Mouse (Mus musculus) granulocyte monocyte progenitor cell, adult 5-6 weeks (primary cell): ENCODE results near the gene Gm33543. TPM values are rescaled to one million over a fixed set of nuclear protein-coding genes. Genes with fewer than 3 reads are reported as not detected.

ENCODE experiments used
- ATAC-seq: replicated peaks from 2 replicates; pipeline ENCODE4 v1.8.0; 2016; ENCODE audit warnings: mild to moderate bottlenecking, moderate TSS enrichment, inconsistent platforms; ENCODE audit not compliant: poor library complexity, severe bottlenecking
- total RNA-seq, 2 experiments: library from RNA; stranded (forward) in 1 of 2; stranded (reverse) in 1 of 2; fragments of 200-712, 200-1000 nt in 1 of 2; fragments of >200 nt in 1 of 2; fragmentation: Nextera tagmentation in 1 of 2; gene quantifications; 2 replicates each; pipeline ENCODE4 v1.2.3; 2014 to 2017

The Gm33543 gene
- total RNA-seq, 2 experiments from 2014 or later = not detected

DNA sequence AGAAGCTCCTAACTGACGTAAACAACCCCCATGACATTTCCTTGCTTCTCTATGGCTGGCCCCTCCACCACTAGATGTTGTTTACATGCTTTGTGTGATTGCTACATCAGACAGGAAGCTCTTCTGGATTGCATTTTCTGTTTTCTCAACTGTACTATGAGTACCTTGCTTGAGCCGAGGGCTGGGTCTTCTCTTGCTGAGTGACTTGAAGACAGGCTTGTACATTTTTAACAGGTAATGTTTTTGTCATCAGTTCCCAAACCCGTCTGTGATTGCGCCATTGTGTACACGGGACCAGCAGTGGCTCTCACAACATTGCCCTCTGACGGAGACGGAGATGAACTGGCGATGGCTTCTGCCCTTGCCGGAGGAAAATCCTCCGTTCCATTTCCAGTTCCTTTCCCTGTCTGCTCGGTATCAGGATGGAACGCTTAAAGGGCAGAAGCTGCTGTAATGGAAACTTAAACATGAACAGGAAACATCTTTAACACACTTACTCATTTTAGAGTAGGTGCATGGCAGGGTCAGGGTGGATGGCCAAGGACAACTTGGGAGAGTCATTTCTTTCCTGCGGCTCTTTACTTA, 62.8 kb downstream of the Gm33543 start:
- peak; percentile 66 for ATAC-seq

DNA sequence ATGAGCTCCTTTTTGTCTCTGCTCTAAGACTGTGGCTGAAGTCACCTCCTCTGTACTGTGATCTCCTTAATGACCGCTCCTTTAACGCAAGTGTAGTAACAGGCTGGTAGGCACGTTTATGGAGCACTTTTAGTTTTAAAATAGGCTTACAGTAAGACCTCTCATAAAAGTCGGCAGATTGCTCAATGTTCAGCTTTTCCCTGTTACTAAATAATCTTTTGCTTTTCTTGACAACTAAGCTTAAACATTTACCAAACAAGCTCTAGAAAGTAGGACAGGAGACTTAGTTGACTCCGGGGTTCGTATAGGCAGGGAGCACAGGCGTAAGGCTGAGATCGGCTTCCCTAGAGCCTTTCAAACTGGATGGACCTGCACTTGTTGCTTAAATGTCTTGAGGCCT, 64.1 kb downstream of the Gm33543 start:
- ATAC-seq = peak; percentile 18; the same call in 1 of the 2 replicates

DNA sequence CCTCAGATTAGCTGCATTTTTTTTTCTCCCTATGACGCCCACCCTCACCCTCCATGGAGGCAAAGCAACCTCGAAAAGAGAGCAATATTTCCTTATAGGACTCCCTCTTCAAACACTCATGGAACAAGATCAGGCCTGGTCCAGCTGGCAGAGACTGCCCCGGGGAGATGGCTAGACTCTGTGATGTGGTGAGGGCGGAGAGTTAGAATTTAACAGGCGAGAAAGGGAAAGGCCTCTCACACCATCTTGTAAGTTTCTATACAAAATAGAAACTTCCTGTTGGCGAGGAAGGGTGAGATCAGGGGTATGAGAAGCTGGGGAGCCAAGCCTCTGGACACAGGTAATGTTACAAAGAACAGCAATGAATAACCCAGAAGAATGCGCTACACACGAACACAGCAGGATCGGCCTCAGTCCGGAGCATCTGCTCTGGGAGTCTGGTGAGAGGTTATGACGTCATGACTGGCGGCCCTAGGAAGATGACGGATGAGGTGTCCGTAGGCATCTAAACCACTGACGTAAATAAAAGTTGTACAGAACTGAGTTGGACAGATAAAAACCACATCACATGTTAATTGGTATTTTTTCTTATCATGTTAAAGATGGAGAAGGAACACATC, 64.9 kb downstream of the Gm33543 start:
- ATAC-seq = no peak

DNA sequence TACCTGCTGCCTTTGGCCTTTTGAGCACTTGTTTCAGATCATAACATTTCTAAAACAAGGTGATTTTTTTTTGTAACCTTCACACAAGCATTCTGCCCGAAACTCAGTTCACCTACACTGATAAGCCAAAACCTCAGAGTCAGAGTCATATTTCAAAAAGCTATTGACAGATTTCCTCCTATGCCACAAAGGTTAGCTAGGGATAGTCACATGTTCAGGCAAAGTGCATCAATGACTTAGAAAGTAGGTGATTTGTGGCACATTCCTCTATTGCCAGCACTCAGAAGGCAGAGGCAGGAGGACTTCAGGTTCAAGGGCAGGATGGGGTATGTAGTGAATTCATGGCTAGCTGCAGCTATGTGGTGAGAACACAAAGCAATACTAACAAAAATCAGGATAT, 65.7 kb downstream of the Gm33543 start:
- ATAC-seq = no peak

DNA sequence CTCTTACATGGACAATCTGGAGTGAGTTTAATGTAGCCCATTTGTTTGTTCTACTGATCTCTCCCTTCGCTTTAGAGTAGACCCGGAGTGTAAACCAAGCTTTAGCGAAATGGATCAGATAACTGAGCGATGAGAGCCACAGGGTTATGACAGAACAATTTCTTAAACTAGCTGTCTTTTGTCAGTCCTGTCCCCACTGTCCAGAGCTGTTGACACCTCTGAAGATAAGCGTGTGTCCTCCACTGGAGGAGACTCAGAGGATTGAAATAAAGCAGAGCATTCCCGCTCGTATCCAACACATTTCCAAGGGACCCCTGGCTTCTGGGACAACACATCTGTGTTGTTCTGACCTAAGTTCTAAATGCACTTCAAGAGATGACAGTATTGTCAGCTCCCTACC, 67.9 kb downstream of the Gm33543 start:
- ATAC-seq = no peak

DNA sequence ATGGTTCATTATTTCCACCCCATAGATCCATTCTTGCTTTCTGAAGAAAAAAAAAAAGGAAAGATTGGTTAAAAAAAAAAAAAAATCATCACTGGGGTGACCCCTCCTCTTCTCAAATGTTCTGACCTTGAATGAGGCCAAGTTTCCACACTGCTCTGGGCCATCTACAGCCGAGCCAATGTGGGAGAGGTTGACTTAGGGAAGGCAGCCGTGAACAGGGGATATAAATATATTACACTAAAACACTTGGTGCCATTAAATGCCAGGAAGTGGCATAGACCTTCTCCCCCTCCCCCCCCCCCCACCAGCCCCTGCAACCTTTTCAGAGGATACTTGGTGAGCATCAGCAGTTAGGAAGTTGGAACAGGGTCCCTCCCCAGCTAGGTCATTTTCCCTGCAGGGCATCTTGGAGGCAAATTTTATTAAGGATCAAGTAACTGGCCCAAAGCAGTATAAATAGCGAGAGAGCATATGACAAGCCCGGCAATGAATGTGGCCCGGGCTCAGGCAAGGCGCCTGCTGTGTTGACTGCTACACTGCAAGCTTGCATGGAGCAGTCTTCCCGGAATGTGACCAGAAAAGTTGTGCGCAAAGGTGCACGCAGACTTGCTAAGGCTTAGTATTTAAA, 68.6 kb downstream of the Gm33543 start:
- no peak for ATAC-seq

Other genes with a start within 250 kb of the Gm33543 start
- not detected in 2 replicates for gene Anapc15-ps, start 169.5 kb downstream of the Gm33543 start, total RNA-seq (2014; fragmentation: Nextera tagmentation)
- gene Anapc15-ps, start 169.5 kb downstream of the Gm33543 start, total RNA-seq (2017) = 1.6 and 3.6 TPM in 2 replicates
- 18.9 and 24.7 TPM in 2 replicates for gene Eea1, start 97.7 kb upstream of the Gm33543 start, total RNA-seq (2014; fragmentation: Nextera tagmentation)
- gene Eea1, start 97.7 kb upstream of the Gm33543 start, total RNA-seq (2017) = 28.0 and 28.8 TPM in 2 replicates